Mouse (Mus musculus) liver, embryonic 13.5 days (tissue): Measurements from ENCODE around the gene Tspyl2. TPM values are rescaled to one million over a fixed set of nuclear protein-coding genes. Genes with fewer than 3 reads are reported as not detected.
A peak's percentile ranks its signal among the peaks of the same experiment; 100 is the strongest.

Experiments used
- ATAC-seq: fragments of 200-750 bp; cut with Nextera tagmentation; 2 replicates; pipeline ENCODE4 v1.8.0; 2017; ENCODE audit warnings: low read depth, mild to moderate bottlenecking, moderate number of reproducible peaks, moderate library complexity
- DNase-seq: peaks from one replicate; pipeline ENCODE4 v3.0.0; 2022
- H3K27ac ChIP-seq: fragments of 300-500 bp; sonication (generic); 2 replicates; pipeline ENCODE4 v1.5.1; 2015; ENCODE audit warnings: moderate library complexity, mild to moderate bottlenecking, inconsistent platforms
- H3K27me3 ChIP-seq: fragments of 300-500 bp; sonication (generic); 2 replicates; pipeline ENCODE4 v1.6.1; 2015; ENCODE audit warnings: mild to moderate bottlenecking, inconsistent platforms
- H3K36me3 ChIP-seq: fragments of 300-500 bp; sonication (generic); 2 replicates; pipeline ENCODE4 v1.6.1; 2015; ENCODE audit warnings: mild to moderate bottlenecking, inconsistent platforms
- H3K4me1 ChIP-seq: fragments of 300-500 bp; sonication (generic); replicated peaks from 2 replicates; pipeline ENCODE4 v1.6.1; 2015; ENCODE audit warnings: inconsistent platforms
- H3K4me2 ChIP-seq: fragments of 300-500 bp; sonication (generic); 2 replicates; pipeline ENCODE4 v1.6.1; 2015; ENCODE audit warnings: inconsistent platforms, mild to moderate bottlenecking, moderate library complexity
- H3K4me3 ChIP-seq: fragments of 300-500 bp; sonication (generic); replicated peaks from 2 replicates; pipeline ENCODE4 v1.5.1; 2015; ENCODE audit warnings: mild to moderate bottlenecking, inconsistent platforms
- H3K9ac ChIP-seq: fragments of 300-500 bp; sonication (generic); 2 replicates; pipeline ENCODE4 v1.6.1; 2015; ENCODE audit warnings: mild to moderate bottlenecking, inconsistent platforms
- H3K9me3 ChIP-seq: fragments of 300-500 bp; sonication (generic); replicated peaks from 2 replicates; pipeline ENCODE4 v1.6.1; 2016; ENCODE audit warnings: inconsistent platforms
- WGBS: fragments of 180-500 bp; shearing (Covaris S2); methylation state at CpG from one replicate; pipeline ENCODE4 v1.1.7; 2015; ENCODE audit not compliant: insufficient replicate concordance; 5-methylcytosine and 5-hydroxymethylcytosine counted together
- polyA plus RNA-seq: library from polyadenylated mRNA; unstranded; fragments of >200 nt; fragmentation: Nextera tagmentation; extraction: Ambion mirVana; gene quantifications from 2 replicates; pipeline ENCODE4 v1.2.1, GENCODE M21; 2015

Tspyl2 gene
- polyA plus RNA-seq, result 6.1 and 7.4 TPM in 2 replicates

- ATAC-seq (peak; percentile 98), DNase-seq (peak; percentile 87)
- peak within 1 kb of the TSS; percentile 66 for H3K4me3 ChIP-seq
- no peaks in the 10 kb centered on the region for H3K9me3 ChIP-seq
- H3K36me3 ChIP-seq, result 0 out of 2 replicates have a peak, but pooled peaks cover 2% of the 10 kb centered on the region
- H3K9ac ChIP-seq, result peak within 1 kb of the TSS; percentile 76
- peak within 1 kb of the TSS; percentile 59 for H3K27ac ChIP-seq
- 9% methylated on average over 17 of the region's 27 CpGs for WGBS
- H3K4me2 ChIP-seq, result peak within 1 kb of the TSS; percentile 81
- H3K4me1 ChIP-seq, result peaks cover 7% of the 10 kb centered on the region; the same call in 1 of the 2 replicates
- H3K27me3 ChIP-seq, result peaks cover 30% of the 10 kb centered on the region; the same call in 1 of the 2 replicates
Measured at GRCm38 (mm10) chrX:152342358-152342901, at the start of gene Tspyl2. TSS of gene Tspyl2 (minus strand) at chrX:152342425.

- Histone ChIP-seq H3K9me3 (no peaks in the 10 kb centered on the region), H3K4me3 (peak within 1 kb of the TSS; percentile 30), H3K27ac (no peak within 1 kb of the TSS), H3K9ac (no peak within 1 kb of the TSS), H3K4me1 (no peaks in the 10 kb centered on the region), H3K27me3 (peaks cover 35% of the 10 kb centered on the region), H3K4me2 (peak within 1 kb of the TSS; percentile 25), H3K36me3 (no peaks in the 10 kb centered on the region)
- WGBS, result 16% methylated on average over 20 of the region's 24 CpGs
- DNase-seq (no peak), ATAC-seq (peak; percentile 63; the same call in 1 of the 2 replicates)
Measured at GRCm38 (mm10) chrX:152368397-152369273, 26.4 kb upstream of the Tspyl2 start, which contains the start of gene Gpr173. TSS of gene Gpr173 (minus strand) at chrX:152368704.

GRCm38 (mm10) chrX:152368054-152368396 lies 25.8 kb upstream of the Tspyl2 start:
- H3K9me3 ChIP-seq, result no peaks in the 10 kb centered on the region
- no peak for DNase-seq
- peaks cover 33% of the 10 kb centered on the region for H3K27me3 ChIP-seq
- no peaks in the 10 kb centered on the region for H3K36me3 ChIP-seq
- H3K4me3 ChIP-seq, result peak overlapping the region; percentile 30
- no peaks in the 10 kb centered on the region for H3K4me1 ChIP-seq
- H3K27ac ChIP-seq, result no peak overlapping the region
- WGBS, result 25% methylated on average over 3 of the region's 4 CpGs
- H3K9ac ChIP-seq, result no peak overlapping the region
- no peak for ATAC-seq
- peak overlapping the region; percentile 25 for H3K4me2 ChIP-seq

- Histone ChIP-seq H3K4me2 (no peak overlapping the region), H3K27me3 (peaks cover 33% of the 10 kb centered on the region), H3K36me3 (no peaks in the 10 kb centered on the region), H3K4me1 (no peaks in the 10 kb centered on the region), H3K9me3 (no peaks in the 10 kb centered on the region), H3K9ac (no peak overlapping the region), H3K27ac (no peak overlapping the region), H3K4me3 (no peak overlapping the region)
- no peak for ATAC-seq
- 43% methylated on average over 2 of the region's 2 CpGs for WGBS
- DNase-seq, result no peak
Measured at GRCm38 (mm10) chrX:152366418-152366817, 24.2 kb upstream of the Tspyl2 start.

GRCm38 (mm10) chrX:152352553-152353153 lies 10.4 kb upstream of the Tspyl2 start:
- Histone ChIP-seq H3K4me1 (no peaks in the 10 kb centered on the region), H3K9ac (no peak overlapping the region), H3K36me3 (no peaks in the 10 kb centered on the region), H3K4me2 (no peak overlapping the region), H3K27me3 (peaks cover 8% of the 10 kb centered on the region; the same call in 1 of the 2 replicates), H3K4me3 (no peak overlapping the region), H3K27ac (no peak overlapping the region), H3K9me3 (no peaks in the 10 kb centered on the region)
- ATAC-seq, result peak; percentile 54
- WGBS, result 17% methylated on average over 5 of the region's 5 CpGs
- DNase-seq, result peak; percentile 29

GRCm38 (mm10) chrX:152347041-152347440 lies 4.8 kb upstream of the Tspyl2 start:
- Histone ChIP-seq H3K27me3 (peaks cover 40% of the 10 kb centered on the region; the same call in 1 of the 2 replicates), H3K9me3 (no peaks in the 10 kb centered on the region), H3K4me3 (no peak overlapping the region), H3K9ac (no peak overlapping the region), H3K36me3 (no peaks in the 10 kb centered on the region), H3K4me2 (no peak overlapping the region), H3K4me1 (no peaks in the 10 kb centered on the region), H3K27ac (no peak overlapping the region)
- DNase-seq (no peak), ATAC-seq (no peak)
- WGBS, result 87% methylated on average over 14 of the region's 14 CpGs

GRCm38 (mm10) chrX:152346587-152346986 lies 4.4 kb upstream of the Tspyl2 start:
- H3K4me2 ChIP-seq, result no peak overlapping the region
- 83% methylated on average over 15 of the region's 15 CpGs for WGBS
- no peaks in the 10 kb centered on the region for H3K4me1 ChIP-seq
- no peak overlapping the region for H3K4me3 ChIP-seq
- no peak overlapping the region for H3K27ac ChIP-seq
- no peak for ATAC-seq
- no peaks in the 10 kb centered on the region for H3K36me3 ChIP-seq
- H3K9ac ChIP-seq, result no peak overlapping the region
- DNase-seq, result no peak
- H3K27me3 ChIP-seq, result peaks cover 40% of the 10 kb centered on the region; the same call in 1 of the 2 replicates
- H3K9me3 ChIP-seq, result no peaks in the 10 kb centered on the region

- H3K4me2 ChIP-seq, result peak overlapping the region; percentile 81
- no peak for ATAC-seq
- WGBS, result 25% methylated on average over 6 of the region's 6 CpGs
- H3K36me3 ChIP-seq, result 0 out of 2 replicates have a peak, but pooled peaks cover 2% of the 10 kb centered on the region
- peak overlapping the region; percentile 66 for H3K4me3 ChIP-seq
- peaks cover 32% of the 10 kb centered on the region; the same call in 1 of the 2 replicates for H3K27me3 ChIP-seq
- H3K4me1 ChIP-seq, result peaks cover 7% of the 10 kb centered on the region; the same call in 1 of the 2 replicates
- DNase-seq, result no peak
- H3K9ac ChIP-seq, result peak overlapping the region; percentile 50
- H3K27ac ChIP-seq, result 0 out of 2 replicates have a peak overlapping the region, but pooled peaks have one; percentile 59
- H3K9me3 ChIP-seq, result no peaks in the 10 kb centered on the region
Measured at GRCm38 (mm10) chrX:152342903-152343302, 678 bp upstream of the Tspyl2 start.

- Histone ChIP-seq H3K4me1 (peaks cover 13% of the 10 kb centered on the region), H3K9ac (peak overlapping the region; percentile 76), H3K27me3 (peaks cover 31% of the 10 kb centered on the region; the same call in 1 of the 2 replicates), H3K36me3 (0 out of 2 replicates have a peak, but pooled peaks cover 2% of the 10 kb centered on the region), H3K4me2 (peak overlapping the region; percentile 81), H3K27ac (no peak overlapping the region), H3K4me3 (peak overlapping the region; percentile 66), H3K9me3 (no peaks in the 10 kb centered on the region)
- no peak for ATAC-seq
- DNase-seq, result peak; percentile 3
- 32% methylated on average over 11 of the region's 11 CpGs for WGBS
Measured at GRCm38 (mm10) chrX:152341496-152341895, 729 bp downstream of the Tspyl2 start.

- peaks cover 13% of the 10 kb centered on the region for H3K4me1 ChIP-seq
- DNase-seq, result peak; percentile 70
- WGBS, result 14% methylated on average over 33 of the region's 33 CpGs
- H3K4me3 ChIP-seq, result peak overlapping the region; percentile 54
- H3K27ac ChIP-seq, result peak overlapping the region; percentile 74
- H3K9ac ChIP-seq, result peak overlapping the region; percentile 63
- peak overlapping the region; percentile 62 for H3K4me2 ChIP-seq
- H3K9me3 ChIP-seq, result no peaks in the 10 kb centered on the region
- H3K27me3 ChIP-seq, result peaks cover 5% of the 10 kb centered on the region; the same call in 1 of the 2 replicates
- peak; percentile 95 for ATAC-seq
- H3K36me3 ChIP-seq, result 0 out of 2 replicates have a peak, but pooled peaks cover 2% of the 10 kb centered on the region
Measured at GRCm38 (mm10) chrX:152336546-152337332, 5.5 kb downstream of the Tspyl2 start.
